In genomic region chrX:136127744-136128064, GRCm38 (mm10) we compare ENCODE assay signal across 7 mouse cellular contexts. TPM values are rescaled to one million over a fixed set of nuclear protein-coding genes. Genes with fewer than 3 reads are reported as not detected.
DNase-seq lines count a peak whose midpoint lies in the region; ATAC-seq lines count a peak whose summit lies in the region.

No protein-coding gene starts in this region.

- H3K4me2 ChIP-seq in midbrain, embryonic 11.5 days = no peak overlapping the region
- H3K4me2 ChIP-seq in midbrain, embryonic 16.5 days (ENCODE audit: low read length) = no peak overlapping the region
- H3K4me2 ChIP-seq in limb, embryonic 11.5 days (ENCODE audit: low read depth, severe bottlenecking) = no peak overlapping the region

- H3K4me1 ChIP-seq in midbrain, embryonic 11.5 days (ENCODE audit: control insufficient read depth, insufficient read depth, low read length) = no peaks in the 10 kb centered on the region
- no peaks in the 10 kb centered on the region for H3K4me1 ChIP-seq in midbrain, embryonic 16.5 days (ENCODE audit: control insufficient read depth, insufficient read depth, low read length)
- H3K4me1 ChIP-seq in limb, embryonic 11.5 days (ENCODE audit: control insufficient read depth, insufficient read depth, low read length) = no peaks in the 10 kb centered on the region

- ATAC-seq in midbrain, embryonic 11.5 days (ENCODE audit: low FRiP score) = no peak
- ATAC-seq in midbrain, embryonic 16.5 days = no peak
- no peak for ATAC-seq in limb, embryonic 11.5 days (ENCODE audit: insufficient number of reproducible peaks, low FRiP score, low TSS enrichment, low read depth)

- H3K36me3 ChIP-seq in midbrain, embryonic 11.5 days (ENCODE audit: control insufficient read depth, insufficient read depth, low read length) = no peaks in the 10 kb centered on the region
- H3K36me3 ChIP-seq in midbrain, embryonic 16.5 days (ENCODE audit: control insufficient read depth, insufficient read depth, low read length) = no peaks in the 10 kb centered on the region
- H3K36me3 ChIP-seq in limb, embryonic 11.5 days (ENCODE audit: control insufficient read depth, insufficient read depth, low read length) = no peaks in the 10 kb centered on the region

- H3K9ac ChIP-seq in midbrain, embryonic 11.5 days (ENCODE audit: low read length) = no peak overlapping the region
- H3K9ac ChIP-seq in midbrain, embryonic 16.5 days (ENCODE audit: low read depth, low read length) = no peak overlapping the region
- H3K9ac ChIP-seq in limb, embryonic 11.5 days (ENCODE audit: low read length) = no peak overlapping the region

- no peak overlapping the region for H3K27ac ChIP-seq in midbrain, embryonic 11.5 days (ENCODE audit: low read depth, low read length)
- H3K27ac ChIP-seq in midbrain, embryonic 16.5 days (ENCODE audit: low read length) = no peak overlapping the region
- H3K27ac ChIP-seq in limb, embryonic 11.5 days (replicated peaks; ENCODE audit: low read depth, low read length) = no peak overlapping the region

- H3K27me3 ChIP-seq in midbrain, embryonic 11.5 days (ENCODE audit: control insufficient read depth, insufficient read depth, low read length) = no peaks in the 10 kb centered on the region
- no peaks in the 10 kb centered on the region for H3K27me3 ChIP-seq in midbrain, embryonic 16.5 days (ENCODE audit: control insufficient read depth, insufficient read depth, low read depth, low read length)
- no peaks in the 10 kb centered on the region for H3K27me3 ChIP-seq in limb, embryonic 11.5 days (ENCODE audit: control insufficient read depth, insufficient read depth, low read length)

- DNase-seq in midbrain, embryonic 11.5 days (ENCODE audit: low spot score, missing footprints) = peak; percentile 95
- peak; percentile 3 for DNase-seq in T-cell, adult 2 months (ENCODE audit: low spot score)
- DNase-seq in cerebellum, adult 9-11 months = peak; percentile 48
- DNase-seq in kidney, adult 8-10 months = peak; percentile 6 to 52
- DNase-seq in limb, embryonic 11.5 days (ENCODE audit: low spot score) = peak; percentile 76
- DNase-seq in right cerebral cortex, adult 2 months (ENCODE audit: low spot score in 2 of 2) = peak; percentile 61 to 72

- no peak overlapping the region for H3K4me3 ChIP-seq in midbrain, embryonic 11.5 days (ENCODE audit: low read depth, low read length)
- H3K4me3 ChIP-seq in midbrain, embryonic 16.5 days (ENCODE audit: low read depth, low read length) = no peak overlapping the region
- H3K4me3 ChIP-seq in limb, embryonic 11.5 days (ENCODE audit: low read depth, low read length) = no peak overlapping the region

- 16% methylated on average over 5 of the region's 5 CpGs for WGBS in midbrain, embryonic 11.5 days
- 16% methylated on average over 5 of the region's 5 CpGs for WGBS in midbrain, embryonic 16.5 days
- 8% methylated on average over 5 of the region's 5 CpGs for WGBS in limb, embryonic 11.5 days

- no peaks in the 10 kb centered on the region for H3K9me3 ChIP-seq in midbrain, embryonic 11.5 days (ENCODE audit: control insufficient read depth, low read length)
- H3K9me3 ChIP-seq in midbrain, embryonic 16.5 days (replicated peaks; ENCODE audit: control insufficient read depth, low read length, poor library complexity, severe bottlenecking) = no peaks in the 10 kb centered on the region
- no peaks in the 10 kb centered on the region for H3K9me3 ChIP-seq in limb, embryonic 11.5 days (ENCODE audit: control insufficient read depth, low read length)

RNA-seq across cellular contexts. Expression of gene Bex4, which starts 11.1 kb away (rescaled TPM):
- 97.9 and 102 TPM in 2 replicates for polyA plus RNA-seq in midbrain, embryonic 11.5 days (2014; fragmentation: Nextera tagmentation; extraction: Ambion mirVana)
- polyA plus RNA-seq in midbrain, embryonic 16.5 days (2015; fragmentation: Nextera tagmentation; extraction: Ambion mirVana) = 170 and 186 TPM in 2 replicates
- polyA plus RNA-seq in limb, embryonic 11.5 days (2014; fragmentation: Nextera tagmentation; extraction: Ambion mirVana) = 74.2 and 81.7 TPM in 2 replicates

RNA-seq across cellular contexts. Expression of gene Nxf3, which starts 42.6 kb away (rescaled TPM):
- polyA plus RNA-seq in midbrain, embryonic 11.5 days (2014; fragmentation: Nextera tagmentation; extraction: Ambion mirVana) = not detected in 2 replicates
- polyA plus RNA-seq in midbrain, embryonic 16.5 days (2015; fragmentation: Nextera tagmentation; extraction: Ambion mirVana) = not detected in 2 replicates
- polyA plus RNA-seq in limb, embryonic 11.5 days (2014; fragmentation: Nextera tagmentation; extraction: Ambion mirVana) = 0.07 and 0.09 TPM in 2 replicates

RNA-seq across cellular contexts. Expression of gene Tceal8, which starts 44.4 kb away (rescaled TPM):
- polyA plus RNA-seq in midbrain, embryonic 11.5 days (2014; fragmentation: Nextera tagmentation; extraction: Ambion mirVana) = 214 and 243 TPM in 2 replicates
- polyA plus RNA-seq in midbrain, embryonic 16.5 days (2015; fragmentation: Nextera tagmentation; extraction: Ambion mirVana) = 121 and 125 TPM in 2 replicates
- 225 and 230 TPM in 2 replicates for polyA plus RNA-seq in limb, embryonic 11.5 days (2014; fragmentation: Nextera tagmentation; extraction: Ambion mirVana)

RNA-seq across cellular contexts. Expression of gene Bex2, which starts 59.7 kb away (rescaled TPM):
- polyA plus RNA-seq in midbrain, embryonic 11.5 days (2014; fragmentation: Nextera tagmentation; extraction: Ambion mirVana) = 318 and 322 TPM in 2 replicates
- polyA plus RNA-seq in midbrain, embryonic 16.5 days (2015; fragmentation: Nextera tagmentation; extraction: Ambion mirVana) = 929 and 971 TPM in 2 replicates
- 242 and 252 TPM in 2 replicates for polyA plus RNA-seq in limb, embryonic 11.5 days (2014; fragmentation: Nextera tagmentation; extraction: Ambion mirVana)

Comparison
In these comparisons a context has a peak if more than half of its experiments do, and no peak if none do; other contexts are left out.
1. DNase-seq: peak in every context shown above with its lines; median percentile 95 in midbrain, embryonic 11.5 days; 76 in limb, embryonic 11.5 days; 66 in right cerebral cortex, adult 2 months; 48 in cerebellum, adult 9-11 months; 29 in kidney, adult 8-10 months; 3 in T-cell, adult 2 months.